Mouse (Mus musculus) cerebellum, adult 8-10 months (tissue): ENCODE data around the gene Eef2kmt.
"Not testable (repeated sequence)": the region's sequence is repeated elsewhere in the genome, so short reads cannot be mapped to it uniquely, and the experiment has no call there.

Source experiments
- DNase-seq: peaks from one replicate; pipeline ENCODE4 v3.0.0; 2022

The Eef2kmt gene

DNA sequence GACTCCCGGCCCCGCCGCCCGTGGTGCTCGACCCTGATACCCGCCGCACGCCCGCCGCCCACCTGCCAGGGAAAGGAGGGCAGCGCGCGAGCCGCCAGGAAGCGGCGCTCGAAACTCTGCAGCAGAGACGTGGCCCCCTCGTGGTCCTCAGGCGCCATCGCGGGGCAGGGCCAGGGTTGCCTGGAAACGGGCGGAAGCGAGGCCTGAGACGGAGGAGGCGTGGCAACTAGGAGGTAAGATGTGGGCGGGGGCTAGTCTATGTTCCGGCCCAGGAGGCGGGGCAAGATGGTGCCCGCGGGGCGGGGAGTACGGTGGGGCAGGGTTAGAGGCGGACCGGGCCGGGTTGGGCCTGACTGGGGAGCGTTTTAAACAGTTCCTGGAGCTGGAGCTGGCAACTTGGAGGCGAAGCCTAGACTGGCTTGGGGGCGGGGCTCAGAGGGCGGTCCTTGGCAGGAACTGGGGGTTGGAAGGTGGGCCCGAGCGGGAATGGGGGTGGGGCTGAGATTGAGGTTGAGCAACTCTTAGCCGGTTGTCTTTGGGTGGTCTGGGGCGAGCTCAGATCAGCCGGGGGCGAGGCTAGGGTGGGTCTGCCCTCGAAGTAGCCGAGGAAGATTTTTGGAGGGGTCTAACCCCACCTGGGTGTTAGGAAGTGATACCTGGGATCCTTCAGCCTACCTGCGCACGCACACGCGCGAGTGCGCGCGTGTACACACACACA lies at the start of gene Eef2kmt:
Gene Eef2kmt, minus strand, starts transcription at position 205 of the 718 bp plus-strand sequence.
- DNase-seq: peak; percentile 93

GRCm38 (mm10) chr16:5295238-5295637 lies 39.5 kb upstream of the Eef2kmt start:
- DNase-seq: no peak

GRCm38 (mm10) chr16:5285376-5285775 lies 29.6 kb upstream of the Eef2kmt start:
- DNase-seq: no peak

DNA sequence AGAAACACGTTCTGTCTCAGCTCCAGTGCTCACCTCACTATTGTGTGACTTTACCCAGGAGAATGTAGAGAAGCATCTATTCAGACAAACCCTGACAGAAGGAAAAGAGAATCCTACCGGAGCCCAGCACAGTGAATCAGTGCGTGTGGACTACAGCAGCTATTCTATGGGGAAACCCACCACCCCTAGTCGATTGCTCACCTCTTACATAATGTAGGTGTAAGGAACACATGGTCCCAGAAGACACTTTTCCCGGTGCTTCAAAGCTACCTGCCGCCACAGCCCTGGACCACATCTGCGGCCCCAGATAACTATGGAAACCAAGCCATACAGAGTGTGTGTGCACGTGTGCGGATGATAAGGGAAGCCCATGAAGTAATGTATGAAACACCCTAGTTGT lies 26.9 kb upstream of the Eef2kmt start:
- DNase-seq: no peak

DNA sequence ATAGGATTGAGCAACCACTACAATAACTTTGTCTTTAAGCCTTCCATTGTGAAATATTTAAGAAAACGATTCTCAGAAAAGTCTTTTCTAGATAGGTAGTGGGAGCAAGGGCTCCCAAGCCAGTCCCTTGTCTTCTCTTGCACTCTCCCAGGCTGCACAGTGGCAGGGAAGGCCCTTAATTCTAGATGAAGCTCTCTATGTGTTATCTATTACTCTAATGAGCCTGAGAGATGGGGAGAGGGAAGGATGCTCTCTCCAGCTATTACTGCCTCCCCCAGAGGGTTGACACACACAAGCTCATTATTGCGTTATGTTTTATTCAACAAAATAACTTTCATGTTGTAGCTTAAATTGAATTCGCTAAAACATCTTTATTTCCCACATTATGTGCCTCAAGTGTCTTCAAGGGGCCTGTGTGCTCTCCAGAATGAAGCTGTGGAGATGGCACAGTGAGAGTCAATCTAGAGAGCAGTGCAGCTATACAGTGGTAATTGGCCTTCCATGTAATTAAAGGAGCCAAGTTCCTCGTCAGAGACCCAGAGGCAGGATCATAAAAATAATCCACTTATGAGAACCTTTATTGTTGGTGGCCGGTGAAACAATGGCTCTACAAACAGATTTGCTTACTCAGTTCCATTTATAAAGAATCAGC lies 23.9 kb upstream of the Eef2kmt start:
- DNase-seq: no peak

DNA sequence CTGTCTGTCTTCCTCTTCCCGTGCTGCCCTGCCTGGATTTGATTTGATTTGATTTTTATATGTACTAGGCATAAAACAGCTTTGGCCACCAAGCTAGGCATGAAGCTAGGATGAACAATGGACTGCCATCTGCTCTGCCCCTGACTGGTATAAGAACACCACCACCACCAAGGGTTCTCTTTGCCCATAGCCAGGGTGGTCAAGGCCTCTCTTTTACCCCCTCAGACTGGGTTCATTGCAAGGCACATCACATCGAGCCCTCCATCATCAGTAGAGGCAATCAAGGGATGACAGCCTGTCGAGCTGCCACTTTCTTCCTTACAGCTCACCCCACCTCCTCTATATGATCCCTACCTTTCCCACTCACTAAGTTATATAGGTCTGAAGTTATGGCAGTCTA lies 16.6 kb upstream of the Eef2kmt start:
- DNase-seq: no peak

DNA sequence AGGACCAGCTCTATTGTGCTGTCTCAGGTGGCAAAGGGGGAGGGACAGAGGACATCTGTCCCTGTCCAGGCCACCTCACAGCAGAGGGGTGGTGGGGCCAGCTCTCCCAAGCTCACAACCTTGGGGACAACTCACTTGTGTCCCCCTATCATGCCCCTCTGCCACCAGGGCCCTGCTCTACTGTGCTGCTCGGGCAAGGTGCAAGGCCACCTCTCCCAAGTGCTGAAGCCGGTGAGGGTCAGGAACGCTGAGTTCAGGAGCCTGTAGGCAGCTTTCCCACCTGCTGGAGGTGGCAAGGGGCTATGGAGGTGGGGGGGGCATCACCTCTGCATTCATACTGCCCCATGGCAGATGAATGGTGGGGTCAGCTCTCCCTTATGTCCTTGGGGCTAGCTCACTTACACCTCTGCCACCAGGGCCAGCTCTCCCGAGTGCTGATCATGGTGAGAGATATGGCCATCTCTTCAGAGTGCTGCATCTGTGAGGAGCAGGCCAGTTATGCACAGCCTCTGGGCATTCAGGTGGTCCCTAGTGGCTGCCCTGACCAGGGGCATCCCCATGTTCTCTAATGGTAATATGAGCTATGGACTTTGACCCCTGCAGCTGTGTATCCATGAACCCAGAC lies 15.7 kb upstream of the Eef2kmt start:
- DNase-seq: no peak

DNA sequence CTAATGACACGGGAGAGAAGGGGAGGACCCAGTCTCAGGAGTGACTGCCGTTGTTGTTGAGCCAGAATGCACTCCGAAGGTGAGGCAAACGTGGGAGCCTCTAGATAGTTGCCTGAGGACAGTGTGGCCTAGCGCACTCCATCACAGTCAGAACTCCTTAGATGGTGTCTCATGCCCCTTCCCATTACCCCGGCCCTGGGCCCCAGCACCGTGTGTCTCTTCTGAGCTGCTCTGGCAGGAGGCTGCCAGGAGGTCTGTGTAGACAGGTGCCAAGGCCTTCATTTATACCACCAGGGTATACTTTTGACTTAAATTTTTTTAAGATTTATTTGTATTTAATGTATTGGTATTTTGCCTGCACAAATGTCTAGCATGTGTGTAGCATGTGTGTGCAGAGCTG lies 8.1 kb upstream of the Eef2kmt start:
- DNase-seq: no peak

- DNase-seq: no peak
Observed at GRCm38 (mm10) chr16:5263156-5263555, 7.4 kb upstream of the Eef2kmt start.

- DNase-seq: no peak
Observed at GRCm38 (mm10) chr16:5255081-5255740, 572 bp downstream of the Eef2kmt start.

- DNase-seq: peak; percentile 48
Observed at GRCm38 (mm10) chr16:5254346-5255025, 1.3 kb downstream of the Eef2kmt start.

DNA sequence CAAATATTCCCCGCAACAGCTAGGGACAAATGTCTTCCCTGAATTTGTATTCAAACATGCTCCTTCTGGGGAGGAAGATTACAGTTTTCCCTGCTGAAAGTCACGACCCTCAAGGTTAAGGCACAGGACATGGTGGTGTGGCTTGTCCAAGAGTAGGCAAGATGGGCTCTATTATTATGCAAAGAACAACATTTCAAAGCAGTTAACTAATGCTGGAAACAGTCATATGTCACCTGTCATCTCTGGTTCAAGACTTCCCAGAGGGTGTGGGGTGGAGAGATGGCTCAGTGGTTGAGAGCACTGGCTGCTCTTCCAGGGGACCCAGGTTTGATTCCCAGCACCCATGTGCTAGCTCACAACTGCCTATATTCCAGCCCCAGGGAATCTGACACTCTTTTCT lies 3.5 kb downstream of the Eef2kmt start:
- DNase-seq: no peak

- DNase-seq: no peak
Observed at GRCm38 (mm10) chr16:5250891-5251290, 4.9 kb downstream of the Eef2kmt start.

GRCm38 (mm10) chr16:5244411-5244810 lies 11.4 kb downstream of the Eef2kmt start:
- DNase-seq: peak; percentile 40

GRCm38 (mm10) chr16:5242882-5243281 lies 12.9 kb downstream of the Eef2kmt start:
- no peak for DNase-seq

DNA sequence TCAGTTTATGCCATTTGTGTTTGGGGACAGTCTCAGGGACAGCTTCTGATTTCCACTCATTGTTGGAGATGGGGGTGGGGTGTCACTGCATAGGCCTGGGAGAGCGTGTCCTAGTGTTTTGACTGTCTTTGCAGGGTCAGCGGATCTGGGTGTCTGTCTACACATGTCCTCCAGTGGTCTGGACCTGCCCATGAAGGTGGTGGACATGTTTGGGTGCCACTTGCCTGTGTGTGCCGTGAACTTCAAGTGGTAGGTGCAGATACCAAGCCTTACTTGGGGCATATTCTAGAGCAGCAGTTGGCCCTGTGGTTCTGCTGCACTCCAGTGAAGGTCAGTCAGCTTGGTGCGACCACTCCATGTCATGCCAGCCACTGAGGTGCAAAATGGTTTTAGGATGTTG lies 13.4 kb downstream of the Eef2kmt start:
- no peak for DNase-seq

DNA sequence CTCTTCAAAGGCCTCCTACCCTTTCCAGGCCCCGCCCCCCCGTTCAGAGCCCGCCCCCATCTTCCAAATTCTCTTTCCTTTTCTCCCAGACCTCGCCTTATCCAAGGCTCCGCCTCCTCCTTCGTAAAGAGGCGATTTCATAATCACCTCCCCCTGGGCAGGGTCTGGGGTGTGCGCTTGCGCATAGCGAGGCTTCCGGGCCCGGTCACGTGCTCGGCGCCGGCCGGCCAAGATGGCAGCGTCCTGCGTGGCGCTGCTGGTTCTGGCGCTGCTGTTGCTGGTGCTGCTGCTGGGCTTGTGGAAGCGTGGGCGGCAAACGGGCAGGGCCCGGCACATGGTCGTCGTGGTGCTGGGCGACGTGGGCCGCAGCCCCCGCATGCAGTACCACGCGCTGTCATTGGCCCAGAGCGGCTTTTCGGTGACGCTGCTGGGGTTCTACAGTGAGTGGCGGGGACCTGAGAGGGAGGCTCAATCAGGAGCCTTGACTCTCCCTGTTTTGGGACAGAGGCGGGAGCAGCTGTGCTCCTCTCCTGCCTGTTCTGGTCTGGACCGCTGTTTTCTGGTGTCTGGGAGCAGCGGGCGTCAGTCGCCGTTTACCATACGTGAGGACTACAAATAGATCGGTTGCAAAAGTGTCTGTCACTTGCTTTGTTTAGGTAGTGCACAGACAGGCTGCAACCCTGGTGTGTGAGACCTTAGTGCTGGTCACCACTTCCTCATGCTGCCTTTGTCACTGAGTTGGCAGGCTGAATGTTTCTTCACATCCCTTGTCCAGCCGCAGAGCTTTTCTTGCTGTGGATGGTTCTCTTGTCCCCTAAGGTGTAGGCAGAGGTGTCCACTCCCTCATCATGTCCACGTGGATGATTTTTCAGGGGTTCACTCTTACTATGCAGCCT lies 22.1 kb downstream of the Eef2kmt start, which contains the start of gene Alg1:
Gene Alg1, plus strand, starts transcription at position 204 of the 896 bp plus-strand sequence.
- DNase-seq: peak; percentile 91

DNA sequence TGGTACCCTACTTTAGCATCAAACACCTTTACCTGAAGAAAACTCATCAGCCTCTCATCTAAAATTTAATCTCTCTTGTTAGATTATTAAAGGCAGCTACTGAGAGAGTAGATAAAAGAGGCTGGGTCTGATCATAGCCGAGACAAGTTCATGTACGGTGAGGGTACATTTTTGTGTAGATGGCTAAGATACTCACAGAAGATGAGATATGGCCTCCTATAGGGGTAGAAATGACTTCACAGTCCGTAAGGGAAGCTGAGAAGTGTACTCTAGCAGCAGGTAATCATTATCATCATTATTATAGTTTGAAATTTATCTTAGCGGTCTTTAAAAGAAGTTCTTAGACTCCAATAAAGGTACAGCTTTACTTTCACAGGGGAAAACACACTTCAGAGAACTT lies 22.8 kb downstream of the Eef2kmt start:
- no peak for DNase-seq

- DNase-seq: not testable (repeated sequence)
Observed at GRCm38 (mm10) chr16:5228103-5228502, 27.7 kb downstream of the Eef2kmt start.

GRCm38 (mm10) chr16:5227501-5227900 lies 28.3 kb downstream of the Eef2kmt start:
- DNase-seq: not testable (repeated sequence)

DNA sequence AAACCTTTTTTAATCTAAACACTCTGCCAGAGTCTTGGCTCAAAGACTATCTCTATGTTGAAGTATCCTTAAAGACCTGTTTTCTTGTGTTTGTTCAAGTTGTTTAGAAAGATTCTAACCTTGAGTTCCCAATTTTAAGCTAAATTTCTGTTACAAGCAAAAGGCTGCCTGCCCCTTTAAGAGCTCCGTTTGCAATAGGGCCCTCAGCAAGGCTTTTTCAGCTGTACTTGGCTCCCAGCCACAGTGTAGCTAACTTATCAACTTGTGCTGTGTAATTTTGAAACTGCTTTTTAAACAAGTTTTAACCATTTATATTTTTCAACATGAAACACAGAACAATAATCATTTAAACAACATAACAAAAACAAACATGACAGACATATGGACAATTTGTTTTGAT lies 29.2 kb downstream of the Eef2kmt start:
- not testable (repeated sequence) for DNase-seq

DNA sequence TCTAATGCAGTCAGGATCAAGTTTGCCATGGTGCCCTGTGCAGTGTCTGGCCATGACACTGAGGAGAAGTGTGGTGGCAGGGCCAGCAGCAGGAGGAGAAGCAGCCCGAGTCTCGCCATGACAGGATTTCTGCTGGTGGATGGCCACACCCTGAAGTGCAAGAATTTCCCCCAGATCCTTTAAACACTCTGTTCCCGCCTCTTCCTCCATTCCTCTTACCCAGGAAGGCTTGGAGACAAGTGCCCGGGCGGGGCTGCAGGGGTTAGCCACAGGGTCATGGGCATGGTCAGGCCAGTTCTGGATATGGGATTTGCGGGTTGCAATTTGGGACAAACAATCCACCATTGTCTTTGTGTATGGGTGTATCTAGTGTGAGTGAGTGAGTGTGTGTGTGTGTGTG lies 33.6 kb downstream of the Eef2kmt start, which contains the start of gene AU021092:
Gene AU021092, minus strand, starts transcription at position 160 of the 400 bp plus-strand sequence.
- no peak for DNase-seq
